Mouse (Mus musculus) cortical plate, adult 2 months (tissue): ENCODE results near the gene Olfr275.

Experiments used
- CTCF ChIP-seq: fragments of 200-500 bp; IDR thresholded peaks from 2 replicates; pipeline ENCODE4 v1.5.1; 2011; ENCODE audit warnings: mild to moderate bottlenecking, control low read depth, low read length; ENCODE audit not compliant: insufficient read depth; ENCODE audit errors: extremely low read depth
- POLR2A ChIP-seq: fragments of 200-500 bp; IDR thresholded peaks from 2 replicates; pipeline ENCODE4 v1.6.1; 2011; ENCODE audit warnings: mild to moderate bottlenecking, low read length, control low read depth; ENCODE audit not compliant: insufficient read depth; ENCODE audit errors: extremely low read depth

GRCm38 (mm10) chr4:52765612-52766011, 48.8 kb upstream of the Olfr275 start:
- TF ChIP-seq POLR2A (no peak), CTCF (no peak)
